Mouse (Mus musculus) ES-E14 (cell line): Measurements from ENCODE around the gene Miga2. TPM values are rescaled to one million over a fixed set of nuclear protein-coding genes. Genes with fewer than 3 reads are reported as not detected.
A peak's percentile ranks its signal among the peaks of the same experiment; 100 is the strongest.
"Not testable (repeated sequence)": the region's sequence is repeated elsewhere in the genome, so short reads cannot be mapped to it uniquely, and the experiment has no call there.

ENCODE experiments used
- DNase-seq: peaks from one replicate; pipeline ENCODE4 v3.0.0-alpha.2; 2013; ENCODE audit warnings: low read depth, low spot score
- H3K27ac ChIP-seq: 2 replicates; pipeline ENCODE4 v1.5.1; 2012; ENCODE audit warnings: low read depth, mild to moderate bottlenecking, low read length, moderate library complexity, mixed read lengths; ENCODE audit not compliant: poor library complexity, insufficient read depth, severe bottlenecking
- H3K36me3 ChIP-seq: 2 replicates; pipeline ENCODE4 v1.6.1; 2012; ENCODE audit warnings: mild to moderate bottlenecking, low read length, moderate library complexity, mixed read lengths; ENCODE audit not compliant: control insufficient read depth, poor library complexity, insufficient read depth, severe bottlenecking
- H3K4me1 ChIP-seq, 2 experiments: fragments of 150-350 bp in 1 of 2; sonication (generic) in 1 of 2; 2 replicates each; pipeline ENCODE4 v1.6.1; 2012; ENCODE audit warnings: low read length in 2 of 2, mild to moderate bottlenecking in 1 of 2, mixed read lengths in 1 of 2; ENCODE audit not compliant: control insufficient read depth in 2 of 2, insufficient read depth in 2 of 2, poor library complexity in 1 of 2
- H3K4me3 ChIP-seq, 2 experiments: fragments of 150-350 bp in 1 of 2; sonication (generic) in 1 of 2; 2 replicates each; pipeline ENCODE4 v1.5.1; 2012; ENCODE audit warnings: low read length in 2 of 2, low read depth in 1 of 2, mild to moderate bottlenecking in 1 of 2, mixed read lengths in 1 of 2; ENCODE audit not compliant: insufficient read depth in 1 of 2, poor library complexity in 1 of 2, severe bottlenecking in 1 of 2
- H3K9ac ChIP-seq: 2 replicates; pipeline ENCODE4 v1.6.1; 2012; ENCODE audit warnings: low read depth, mild to moderate bottlenecking, low read length, mixed read lengths; ENCODE audit not compliant: poor library complexity, insufficient read depth, severe bottlenecking
- H3K9me3 ChIP-seq: fragments of 150-350 bp; sonication (generic); 2 replicates; pipeline ENCODE4 v1.6.1; 2012; ENCODE audit warnings: low read depth, mild to moderate bottlenecking, low read length; ENCODE audit not compliant: control insufficient read depth, insufficient read depth
- CHD2 ChIP-seq: IDR thresholded peaks from 2 replicates; pipeline ENCODE4 v1.6.1; 2014; ENCODE audit warnings: mild to moderate bottlenecking, low read depth, low read length, inconsistent platforms
- HCFC1 ChIP-seq: IDR thresholded peaks from 2 replicates; pipeline ENCODE4 v1.6.1; 2012; ENCODE audit warnings: low read length, inconsistent platforms, borderline replicate concordance; ENCODE audit not compliant: insufficient read depth
- MAFK ChIP-seq: IDR thresholded peaks from 2 replicates; pipeline ENCODE4 v1.6.1; 2014; ENCODE audit warnings: mild to moderate bottlenecking, low read depth, low read length, inconsistent platforms; ENCODE audit not compliant: insufficient read depth
- ZC3H11A ChIP-seq: IDR thresholded peaks from 2 replicates; pipeline ENCODE4 v1.6.1; 2012; ENCODE audit warnings: low read depth, mild to moderate bottlenecking, inconsistent platforms, low read length, borderline replicate concordance
- ZNF384 ChIP-seq: IDR thresholded peaks from 2 replicates; pipeline ENCODE4 v1.6.1; 2012; ENCODE audit warnings: low read depth, low read length, inconsistent platforms
- in situ Hi-C, 2 experiments: fragments of 600-800 bp; cut with MboI; formaldehyde crosslinking; loops; one replicate each; pipeline ENCODE4 v1.15.1; 2025; ENCODE audit warnings: low sequenced_read_pairs in 2 of 2, inconsistent platforms in 1 of 2; ENCODE audit not compliant: unreplicated experiment in 2 of 2
- total RNA-seq: library from RNA; depleted of rRNA; stranded (reverse); fragments of 300-350 nt; gene quantifications from 2 replicates; pipeline ENCODE4 v1.2.3, GENCODE M21; 2012

Miga2 gene
- total RNA-seq, 1 experiment: 46.0 TPM

DNA sequence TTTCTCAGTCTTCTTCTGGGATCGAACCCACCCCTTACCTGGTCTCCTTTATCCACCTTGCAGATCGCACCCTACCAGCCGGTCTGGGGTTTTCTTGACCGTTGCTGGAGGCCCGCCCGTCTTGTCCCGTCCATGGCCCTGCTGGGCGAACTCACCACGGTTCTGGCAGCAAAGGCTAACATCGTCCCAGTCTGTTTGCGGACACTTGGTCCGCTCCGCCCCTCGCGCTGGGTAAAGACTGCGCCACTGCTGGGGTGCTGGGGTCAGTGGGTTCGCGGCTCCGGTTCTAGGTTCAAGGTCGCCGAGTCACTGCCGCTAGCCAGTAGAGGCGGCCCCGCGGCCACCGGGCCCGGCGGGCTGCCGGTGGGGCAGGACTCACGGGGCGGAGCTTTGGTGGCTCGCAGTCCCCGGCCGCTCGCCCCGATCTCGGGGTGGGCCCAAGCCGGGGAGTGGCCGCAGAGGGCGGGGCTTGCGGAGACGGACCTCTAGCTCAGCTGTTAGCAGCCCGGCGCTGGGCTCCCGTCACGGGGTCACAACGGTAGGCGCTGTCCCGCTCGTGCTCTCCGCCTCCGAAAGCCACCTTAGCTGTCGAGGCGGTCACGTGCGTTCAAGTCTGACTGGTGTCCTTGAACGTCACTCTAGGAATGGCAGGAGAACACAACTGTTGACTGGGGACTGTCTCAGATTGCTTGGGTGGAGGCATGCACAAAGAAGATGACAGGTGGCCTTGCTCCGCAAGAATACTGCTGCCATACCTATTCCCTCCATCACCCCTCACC is 51.3 kb downstream of the Miga2 start, which contains the start of gene Crat:
TSS of gene Crat (minus strand) at position 657 of the 779 bp plus-strand sequence.
- Histone ChIP-seq H3K27ac (peak within 1 kb of the TSS; percentile 74), H3K4me1 (peaks cover 0 to 10% of the 10 kb centered on the region in 2 experiments; a peak in 3 of 4 replicates), H3K36me3 (peaks cover 3% of the 10 kb centered on the region; the same call in 1 of the 2 replicates), H3K9me3 (no peaks in the 10 kb centered on the region), H3K9ac (peak within 1 kb of the TSS; percentile 88), H3K4me3 (peak within 1 kb of the TSS; percentile 72 to 76)
- in situ Hi-C loops: no loop called here
- peak; percentile 68 for DNase-seq
- TF ChIP-seq MAFK: no peak
- TF ChIP-seq CHD2: no peak
- no peak for TF ChIP-seq ZNF384
- TF ChIP-seq ZC3H11A: no peak
- TF ChIP-seq HCFC1: no peak

DNA sequence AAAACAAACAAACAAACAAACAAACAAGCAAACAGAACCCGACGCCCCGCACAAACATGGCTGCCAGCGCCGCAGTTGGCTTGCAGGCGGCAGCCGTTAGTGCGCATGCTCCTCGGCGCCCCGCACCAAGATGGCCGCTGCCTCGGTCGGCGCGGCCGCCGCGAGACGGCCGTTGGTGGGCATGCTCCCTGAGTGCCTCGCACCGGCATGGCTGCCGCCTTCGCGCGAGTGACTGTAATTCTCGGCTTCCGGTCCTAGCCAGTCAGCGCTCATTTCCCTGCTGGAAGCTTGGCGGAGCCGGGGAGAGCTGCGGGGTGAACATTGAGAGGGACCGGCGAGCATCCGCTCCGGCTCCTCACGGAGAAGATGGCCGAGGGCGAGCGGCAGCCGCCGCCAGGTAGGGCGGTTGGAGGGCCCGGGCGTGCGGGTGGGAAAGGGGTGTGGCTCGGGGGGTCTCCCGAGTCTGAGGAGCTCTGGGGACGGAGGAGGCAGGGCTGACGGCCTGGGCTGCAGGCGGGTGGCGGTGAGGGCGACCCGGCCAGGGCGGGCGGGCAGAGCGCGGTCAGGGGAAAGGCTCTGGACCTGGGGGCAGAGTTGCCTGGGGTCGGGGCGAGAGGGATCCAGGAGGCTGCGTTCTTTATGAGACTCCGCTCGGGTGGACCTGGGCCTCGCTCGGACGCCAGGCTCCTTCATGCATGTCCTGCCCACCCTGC is 52.1 kb downstream of the Miga2 start, which contains the start of gene Ptpa:
TSS of gene Ptpa (plus strand) at position 104 of the 713 bp plus-strand sequence.
- Histone ChIP-seq H3K9ac (peak within 1 kb of the TSS; percentile 88), H3K36me3 (peaks cover 3% of the 10 kb centered on the region; the same call in 1 of the 2 replicates), H3K9me3 (no peaks in the 10 kb centered on the region), H3K4me1 (peaks cover 0 to 10% of the 10 kb centered on the region in 2 experiments; a peak in 3 of 4 replicates), H3K4me3 (peak within 1 kb of the TSS; percentile 72 to 76), H3K27ac (peak within 1 kb of the TSS; percentile 74)
- in situ Hi-C loops: no loop called here
- DNase-seq: peak; percentile 77
- peak; percentile 85 for TF ChIP-seq HCFC1
- TF ChIP-seq ZC3H11A: no peak

DNA sequence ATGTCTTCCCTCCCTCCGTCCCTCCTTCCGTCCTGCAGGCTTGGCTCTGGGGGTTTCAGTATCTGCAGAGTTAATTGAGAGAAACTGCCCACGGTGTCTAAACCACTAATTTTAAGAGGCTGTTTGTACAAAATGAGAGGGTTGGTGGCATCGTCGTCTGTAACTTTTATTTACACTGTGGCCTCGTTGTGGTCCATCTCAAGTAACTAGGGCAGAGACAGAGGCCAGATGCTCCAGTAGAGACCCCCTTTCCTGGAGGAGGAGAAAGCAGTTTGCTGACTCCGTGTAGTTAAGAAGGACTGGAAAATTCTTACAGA is 52.6 kb downstream of the Miga2 start:
- peak overlapping the region; percentile 72 to 76 for H3K4me3 ChIP-seq
- H3K36me3 ChIP-seq: peaks cover 3% of the 10 kb centered on the region; the same call in 1 of the 2 replicates
- peaks cover 0 to 10% of the 10 kb centered on the region in 2 experiments; a peak in 3 of 4 replicates for H3K4me1 ChIP-seq
- H3K9ac ChIP-seq: peak overlapping the region; percentile 88
- in situ Hi-C loops: no loop called here
- no peaks in the 10 kb centered on the region for H3K9me3 ChIP-seq
- TF ChIP-seq CHD2 (no peak), ZNF384 (no peak), HCFC1 (no peak), ZC3H11A (no peak), MAFK (no peak)
- peak overlapping the region; percentile 74 for H3K27ac ChIP-seq
- DNase-seq: no peak

DNA sequence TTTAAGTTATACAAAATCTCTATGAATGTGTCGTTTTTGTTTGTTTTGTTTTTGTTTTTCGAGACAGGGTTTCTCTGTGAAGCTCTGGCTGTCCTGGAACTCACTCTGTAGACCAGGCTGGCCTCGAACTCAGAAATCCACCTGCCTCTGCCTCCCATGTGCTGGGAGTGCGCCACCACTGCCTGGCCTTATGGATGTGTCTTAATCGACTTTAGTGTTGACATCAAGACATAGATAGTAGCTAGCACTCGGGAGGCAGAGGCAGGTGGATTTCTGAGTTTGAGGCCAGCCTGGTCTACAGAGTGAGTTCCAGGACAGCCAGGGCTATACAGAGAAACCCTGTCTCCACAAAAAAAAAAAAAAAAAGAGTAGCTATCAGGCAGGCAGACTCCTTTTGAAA is 53.1 kb downstream of the Miga2 start:
- H3K9me3 ChIP-seq, DNase-seq, H3K4me1 ChIP-seq, H3K36me3 ChIP-seq, H3K9ac ChIP-seq, in situ Hi-C loops, H3K27ac ChIP-seq: not testable (repeated sequence)
- peak overlapping the region in 1 of 2 experiments; percentile 72; a peak in 2 of 4 replicates for H3K4me3 ChIP-seq
